Mouse (Mus musculus): ENCODE measurements around the gene Psmd2. TPM values are rescaled to one million over a fixed set of nuclear protein-coding genes. Genes with fewer than 3 reads are reported as not detected.

Gene Psmd2
- polyA plus RNA-seq, 1 experiment from 2014 or later = 314 TPM

DNA sequence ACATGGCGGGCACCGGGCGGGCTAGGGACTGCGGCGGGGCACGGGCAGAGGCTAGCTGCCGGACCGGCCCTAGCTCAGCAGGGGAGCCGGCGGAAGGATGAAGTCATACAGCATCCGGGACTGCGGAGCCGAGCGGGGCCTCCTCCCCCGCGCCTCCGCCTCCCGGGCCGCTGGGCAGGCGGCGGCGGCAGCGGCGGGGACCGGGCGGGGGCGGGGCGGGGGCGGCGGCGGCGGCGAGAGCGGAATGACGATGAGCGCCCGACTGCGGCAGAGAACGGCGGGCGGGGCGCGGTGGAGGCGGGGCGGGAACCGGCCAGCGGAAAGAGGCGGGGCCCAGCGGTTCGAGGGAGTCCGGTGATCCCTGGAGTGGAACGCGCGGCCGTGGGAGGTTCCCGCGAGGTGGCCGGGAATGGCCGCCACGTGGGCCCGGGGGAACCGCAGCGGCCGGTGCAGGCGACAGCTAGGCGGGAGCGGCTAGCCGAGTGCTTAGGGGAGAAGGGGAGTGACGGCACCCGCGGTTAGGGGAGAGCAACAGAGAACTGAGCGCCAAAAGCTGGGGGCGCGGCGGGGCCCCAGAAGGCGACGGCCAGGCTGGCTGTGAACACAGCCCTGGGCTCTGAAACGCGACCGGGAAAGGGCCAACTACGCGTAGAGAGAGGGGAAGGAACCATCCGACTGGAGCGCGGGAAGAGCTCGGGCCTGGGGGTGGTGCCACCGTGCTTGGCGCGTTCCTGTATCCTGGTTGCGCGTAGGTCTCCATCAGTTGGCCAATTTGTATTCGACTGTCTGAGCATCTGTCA is 30.1 kb upstream of the Psmd2 start, which contains the start of gene Camk2n2:
Gene Camk2n2, minus strand, starts transcription at position 97 of the 800 bp plus-strand sequence.
- Histone ChIP-seq H3K27ac (ENCODE audit: low read depth, low read length) (peak within 1 kb of the TSS; percentile 97), H3K4me3 (ENCODE audit: low read depth, low read length) (peak within 1 kb of the TSS; percentile 78), H3K4me1 (ENCODE audit: control insufficient read depth, insufficient read depth, low read length) (peaks cover 8% of the 10 kb centered on the region; the same call in 1 of the 2 replicates), H3K36me3 (ENCODE audit: control insufficient read depth, insufficient read depth, low read length) (no peaks in the 10 kb centered on the region), H3K27me3 (ENCODE audit: control insufficient read depth, insufficient read depth, low read length) (no peaks in the 10 kb centered on the region), H3K4me2 (ENCODE audit: low read depth, low read length) (peak within 1 kb of the TSS; percentile 89), H3K9ac (replicated peaks; ENCODE audit: low read depth, low read length) (peak within 1 kb of the TSS; percentile 78), H3K9me3 (ENCODE audit: control insufficient read depth, low read length) (no peaks in the 10 kb centered on the region)
- WGBS = 1% methylated on average over 63 of the region's 92 CpGs
- ATAC-seq (ENCODE audit: low read depth) = peak; percentile 44

DNA sequence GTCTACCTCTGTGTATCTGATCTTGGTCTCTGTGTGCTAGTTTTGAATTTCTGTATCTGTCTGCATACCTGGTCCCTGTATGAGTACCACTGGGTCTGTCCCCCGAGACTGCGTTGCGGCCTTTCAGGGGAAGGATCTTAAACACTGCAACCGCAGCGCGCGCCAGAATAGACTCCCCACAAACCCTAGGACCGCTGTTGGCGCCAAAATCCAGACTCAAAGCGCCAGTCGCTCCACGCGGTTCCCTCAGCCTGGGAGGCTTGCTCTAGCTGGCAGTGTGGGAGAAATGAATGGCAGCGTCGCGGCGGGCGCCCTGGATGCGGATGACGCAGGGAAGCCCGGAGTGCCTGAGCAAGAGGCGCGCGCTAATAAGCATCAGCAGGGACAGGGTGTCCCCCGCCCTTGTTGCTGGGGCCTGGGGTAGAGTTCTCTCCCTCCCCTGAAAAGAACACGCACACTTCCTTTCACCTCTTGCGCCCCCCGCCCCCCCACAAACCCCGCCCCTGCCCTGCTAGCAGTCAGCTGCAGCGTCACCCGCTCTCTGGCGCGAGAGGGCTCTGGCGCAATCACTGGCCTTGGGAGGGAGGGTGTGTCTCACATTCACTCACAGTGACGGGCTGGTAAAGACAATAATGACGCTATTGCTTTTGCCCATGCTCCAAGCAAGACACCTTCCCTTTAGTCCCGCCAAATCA is 29.3 kb upstream of the Psmd2 start:
- Histone ChIP-seq H3K27ac (ENCODE audit: low read depth, low read length) (peak overlapping the region; percentile 97), H3K27me3 (ENCODE audit: control insufficient read depth, insufficient read depth, low read length) (no peaks in the 10 kb centered on the region), H3K4me1 (ENCODE audit: control insufficient read depth, insufficient read depth, low read length) (peaks cover 8% of the 10 kb centered on the region; the same call in 1 of the 2 replicates), H3K9ac (replicated peaks; ENCODE audit: low read depth, low read length) (peak overlapping the region; percentile 78), H3K4me3 (ENCODE audit: low read depth, low read length) (peak overlapping the region; percentile 78), H3K9me3 (ENCODE audit: control insufficient read depth, low read length) (no peaks in the 10 kb centered on the region), H3K4me2 (ENCODE audit: low read depth, low read length) (peak overlapping the region; percentile 89), H3K36me3 (ENCODE audit: control insufficient read depth, insufficient read depth, low read length) (no peaks in the 10 kb centered on the region)
- peak; percentile 68 for ATAC-seq (ENCODE audit: low read depth)
- WGBS = 0% methylated on average over 35 of the region's 37 CpGs

DNA sequence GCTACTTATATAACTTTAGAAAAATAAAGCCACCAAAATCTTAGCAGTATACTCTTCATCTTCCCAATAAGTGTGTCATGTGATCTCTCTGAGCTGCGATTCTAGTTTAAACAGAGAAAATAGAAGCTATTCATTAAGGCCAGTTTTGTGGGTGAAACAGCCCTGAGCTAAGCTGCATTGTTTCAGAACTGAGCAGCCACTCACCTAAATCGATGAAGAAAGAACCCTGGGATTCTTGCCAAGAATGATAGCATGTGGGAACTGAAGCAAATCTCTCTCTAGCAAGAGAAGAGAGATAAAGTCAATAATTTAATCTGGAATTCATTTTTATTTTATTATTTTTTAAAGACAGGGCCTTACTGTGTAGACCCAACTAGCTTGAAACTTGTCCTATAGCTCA is 28.2 kb upstream of the Psmd2 start:
- Histone ChIP-seq H3K4me2 (ENCODE audit: low read depth, low read length) (peak overlapping the region; percentile 89; the same call in 1 of the 2 replicates), H3K27ac (ENCODE audit: low read depth, low read length) (no peak overlapping the region; the same call in 1 of the 2 replicates), H3K9ac (replicated peaks; ENCODE audit: low read depth, low read length) (peak overlapping the region; percentile 78; the same call in 1 of the 2 replicates), H3K27me3 (ENCODE audit: control insufficient read depth, insufficient read depth, low read length) (no peaks in the 10 kb centered on the region), H3K4me3 (ENCODE audit: low read depth, low read length) (no peak overlapping the region), H3K36me3 (ENCODE audit: control insufficient read depth, insufficient read depth, low read length) (no peaks in the 10 kb centered on the region), H3K4me1 (ENCODE audit: control insufficient read depth, insufficient read depth, low read length) (peaks cover 8% of the 10 kb centered on the region; the same call in 1 of the 2 replicates), H3K9me3 (ENCODE audit: control insufficient read depth, low read length) (no peaks in the 10 kb centered on the region)
- 47% methylated on average over 2 of the region's 2 CpGs for WGBS
- ATAC-seq (ENCODE audit: low read depth) = no peak

DNA sequence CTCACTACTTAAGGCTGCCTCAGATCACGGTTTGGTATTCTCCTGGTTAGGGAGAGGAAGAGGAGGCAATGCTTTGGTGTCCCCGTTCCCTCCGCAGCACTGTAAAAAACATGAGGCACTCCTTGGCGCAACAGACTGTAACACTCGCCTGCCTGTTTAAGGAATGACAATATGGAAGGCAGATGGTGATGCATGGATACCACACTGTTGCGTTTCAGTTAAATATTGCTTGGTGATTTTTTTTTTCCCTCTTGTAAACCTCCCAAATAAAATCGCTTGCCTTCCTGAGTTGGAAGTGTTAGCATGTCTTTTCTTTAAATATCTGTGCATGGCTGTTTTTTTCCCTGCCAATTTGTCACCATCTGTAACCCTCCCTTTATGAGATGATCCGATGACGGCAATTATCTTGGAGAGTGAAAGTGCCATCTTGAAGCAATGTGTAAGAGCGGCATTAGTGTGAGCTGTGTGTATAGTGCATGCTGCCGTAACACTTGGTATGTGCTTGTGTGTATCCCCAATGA is 22.5 kb upstream of the Psmd2 start:
- Histone ChIP-seq H3K9ac (replicated peaks; ENCODE audit: low read depth, low read length) (no peak overlapping the region), H3K27me3 (ENCODE audit: control insufficient read depth, insufficient read depth, low read length) (no peaks in the 10 kb centered on the region), H3K9me3 (ENCODE audit: control insufficient read depth, low read length) (no peaks in the 10 kb centered on the region), H3K36me3 (ENCODE audit: control insufficient read depth, insufficient read depth, low read length) (no peaks in the 10 kb centered on the region), H3K4me2 (ENCODE audit: low read depth, low read length) (peak overlapping the region; percentile 95), H3K27ac (ENCODE audit: low read depth, low read length) (no peak overlapping the region), H3K4me3 (ENCODE audit: low read depth, low read length) (peak overlapping the region; percentile 60), H3K4me1 (ENCODE audit: control insufficient read depth, insufficient read depth, low read length) (no peaks in the 10 kb centered on the region)
- WGBS = 42% methylated on average over 11 of the region's 11 CpGs
- ATAC-seq (ENCODE audit: low read depth) = no peak

DNA sequence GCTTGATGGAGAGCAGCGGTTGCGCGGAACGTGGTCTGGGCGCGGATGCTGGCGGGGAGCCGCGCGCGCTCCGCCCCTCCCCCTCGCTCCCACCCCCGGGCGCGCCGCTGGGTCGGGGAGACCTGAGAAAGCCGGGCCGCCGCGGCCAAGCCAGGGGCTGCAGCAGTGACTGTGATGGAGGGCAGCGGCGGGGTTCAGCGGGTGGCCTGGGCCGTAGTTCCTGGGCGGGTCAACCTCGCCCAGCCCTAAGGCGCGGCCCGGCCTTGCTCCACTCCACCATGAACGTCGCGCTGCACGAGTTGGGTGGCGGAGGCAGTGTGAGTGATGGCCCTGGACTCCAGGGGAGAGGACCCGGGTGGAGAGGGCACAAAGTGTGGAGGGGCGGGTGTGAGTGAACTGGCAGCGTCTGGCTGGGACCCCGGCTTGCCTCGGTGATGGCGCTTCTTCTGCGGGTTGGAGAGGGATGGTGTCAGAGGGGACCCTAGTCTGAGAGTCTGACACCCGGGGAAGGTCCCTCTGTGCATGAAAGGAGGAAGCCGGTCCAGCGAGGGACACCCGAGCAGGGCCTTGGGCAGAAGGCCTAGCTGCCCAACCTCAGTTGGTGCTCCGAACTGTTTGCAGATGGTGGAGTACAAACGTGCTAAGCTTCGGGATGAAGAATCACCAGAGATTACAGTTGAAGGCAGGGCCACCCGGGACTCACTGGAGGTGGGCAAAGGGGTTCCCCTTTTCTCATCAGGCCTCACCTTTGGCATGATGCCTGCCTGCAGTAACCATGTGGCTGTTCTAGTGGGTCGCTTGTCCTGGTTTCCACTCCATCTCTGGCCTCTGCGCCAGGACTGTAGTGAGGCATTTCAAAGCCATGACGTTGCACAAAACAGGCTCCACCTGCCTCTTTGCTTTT is 21.5 kb upstream of the Psmd2 start, which contains the start of gene Ece2:
Gene Ece2, plus strand, starts transcription at position 98 of the 904 bp plus-strand sequence.
- Histone ChIP-seq H3K27me3 (ENCODE audit: control insufficient read depth, insufficient read depth, low read length) (no peaks in the 10 kb centered on the region), H3K4me3 (ENCODE audit: low read depth, low read length) (peak within 1 kb of the TSS; percentile 60), H3K4me2 (ENCODE audit: low read depth, low read length) (peak within 1 kb of the TSS; percentile 95), H3K4me1 (ENCODE audit: control insufficient read depth, insufficient read depth, low read length) (no peaks in the 10 kb centered on the region), H3K9me3 (ENCODE audit: control insufficient read depth, low read length) (no peaks in the 10 kb centered on the region), H3K9ac (replicated peaks; ENCODE audit: low read depth, low read length) (peak within 1 kb of the TSS; percentile 76), H3K27ac (ENCODE audit: low read depth, low read length) (peak within 1 kb of the TSS; percentile 62), H3K36me3 (ENCODE audit: control insufficient read depth, insufficient read depth, low read length) (no peaks in the 10 kb centered on the region)
- 7% methylated on average over 48 of the region's 54 CpGs for WGBS
- peak; percentile 76 for ATAC-seq (ENCODE audit: low read depth)

DNA sequence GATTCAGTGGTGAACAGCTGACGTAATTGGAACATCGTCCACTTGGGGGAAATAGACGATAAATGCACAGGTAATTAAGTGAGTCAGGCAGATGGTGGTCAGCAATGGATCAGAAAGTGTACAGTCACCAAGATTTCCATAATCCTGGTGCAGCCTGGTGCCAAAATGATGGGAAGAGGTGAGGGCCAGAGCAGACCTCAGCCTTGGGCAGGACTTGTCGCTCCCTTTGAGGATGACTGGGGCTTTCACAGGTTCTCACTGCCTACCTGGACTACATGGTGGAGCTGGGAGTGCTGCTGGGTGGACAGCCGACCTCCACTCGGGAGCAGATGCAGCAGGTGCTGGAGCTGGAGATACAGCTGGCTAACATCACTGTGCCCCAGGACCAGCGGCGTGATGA is 14.0 kb upstream of the Psmd2 start:
- Histone ChIP-seq H3K9ac (replicated peaks; ENCODE audit: low read depth, low read length) (no peak overlapping the region), H3K27ac (ENCODE audit: low read depth, low read length) (no peak overlapping the region), H3K4me3 (ENCODE audit: low read depth, low read length) (no peak overlapping the region), H3K27me3 (ENCODE audit: control insufficient read depth, insufficient read depth, low read length) (no peaks in the 10 kb centered on the region), H3K4me1 (ENCODE audit: control insufficient read depth, insufficient read depth, low read length) (no peaks in the 10 kb centered on the region), H3K36me3 (ENCODE audit: control insufficient read depth, insufficient read depth, low read length) (no peaks in the 10 kb centered on the region), H3K4me2 (ENCODE audit: low read depth, low read length) (no peak overlapping the region), H3K9me3 (ENCODE audit: control insufficient read depth, low read length) (no peaks in the 10 kb centered on the region)
- ATAC-seq (ENCODE audit: low read depth) = no peak
- WGBS = 80% methylated on average over 8 of the region's 8 CpGs

DNA sequence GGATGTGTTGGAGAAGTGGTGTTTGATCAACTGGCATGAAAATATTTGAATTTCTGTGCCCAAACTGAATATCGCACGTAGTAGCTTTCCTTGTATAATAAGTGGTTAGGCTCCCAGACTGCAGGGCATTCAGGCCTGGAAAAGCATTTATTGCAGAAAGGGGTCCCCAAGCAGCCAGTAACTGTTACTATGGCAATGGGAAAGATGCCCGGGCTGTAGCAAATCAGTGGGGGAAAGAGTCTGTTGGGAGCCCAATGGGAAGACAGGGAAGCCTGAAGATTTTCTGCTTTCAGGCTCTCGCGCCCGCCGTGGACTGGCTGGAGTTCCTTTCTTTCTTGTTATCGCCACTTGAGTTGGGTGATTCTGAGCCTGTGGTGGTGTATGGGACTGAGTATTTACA is 13.1 kb upstream of the Psmd2 start:
- H3K4me2 ChIP-seq (ENCODE audit: low read depth, low read length) = no peak overlapping the region
- peak overlapping the region; percentile 30; the same call in 1 of the 2 replicates for H3K27ac ChIP-seq (ENCODE audit: low read depth, low read length)
- peak; percentile 75 for ATAC-seq (ENCODE audit: low read depth)
- no peaks in the 10 kb centered on the region for H3K4me1 ChIP-seq (ENCODE audit: control insufficient read depth, insufficient read depth, low read length)
- no peaks in the 10 kb centered on the region for H3K36me3 ChIP-seq (ENCODE audit: control insufficient read depth, insufficient read depth, low read length)
- H3K27me3 ChIP-seq (ENCODE audit: control insufficient read depth, insufficient read depth, low read length) = no peaks in the 10 kb centered on the region
- H3K4me3 ChIP-seq (ENCODE audit: low read depth, low read length) = no peak overlapping the region
- 52% methylated on average over 8 of the region's 8 CpGs for WGBS
- H3K9me3 ChIP-seq (ENCODE audit: control insufficient read depth, low read length) = no peaks in the 10 kb centered on the region
- no peak overlapping the region for H3K9ac ChIP-seq (replicated peaks; ENCODE audit: low read depth, low read length)

DNA sequence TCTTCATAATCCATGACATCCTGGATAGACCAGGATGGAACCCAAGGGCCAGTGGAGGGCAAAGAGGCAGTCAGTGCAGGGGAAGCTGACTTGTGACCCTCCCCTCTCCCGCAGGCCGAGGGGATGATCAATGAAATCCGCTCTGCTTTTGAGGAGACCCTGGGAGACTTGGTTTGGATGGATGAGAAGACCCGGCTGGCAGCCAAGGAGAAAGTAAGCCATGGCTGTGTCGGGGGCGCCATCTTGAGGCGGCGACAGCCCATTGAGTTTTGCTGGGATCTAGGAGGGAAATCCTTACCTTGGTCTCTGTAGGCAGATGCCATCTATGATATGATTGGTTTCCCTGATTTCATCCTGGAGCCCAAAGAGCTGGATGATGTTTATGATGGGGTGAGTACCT is 9.3 kb upstream of the Psmd2 start:
- ATAC-seq (ENCODE audit: low read depth) = 0 out of 2 replicates have a peak, but pooled peaks have one; percentile 28
- Histone ChIP-seq H3K4me2 (ENCODE audit: low read depth, low read length) (no peak overlapping the region), H3K4me3 (ENCODE audit: low read depth, low read length) (no peak overlapping the region), H3K27ac (ENCODE audit: low read depth, low read length) (no peak overlapping the region), H3K9ac (replicated peaks; ENCODE audit: low read depth, low read length) (no peak overlapping the region), H3K9me3 (ENCODE audit: control insufficient read depth, low read length) (no peaks in the 10 kb centered on the region), H3K27me3 (ENCODE audit: control insufficient read depth, insufficient read depth, low read length) (no peaks in the 10 kb centered on the region), H3K4me1 (ENCODE audit: control insufficient read depth, insufficient read depth, low read length) (no peaks in the 10 kb centered on the region), H3K36me3 (ENCODE audit: control insufficient read depth, insufficient read depth, low read length) (peaks cover 3% of the 10 kb centered on the region; the same call in 1 of the 2 replicates)
- 2% methylated on average over 8 of the region's 8 CpGs for WGBS

Data from neural tube, embryonic 14.5 days (tissue).